Mouse (Mus musculus) testis, adult 2 months (tissue): ENCODE data around the gene Nacc2. TPM values are rescaled to one million over a fixed set of nuclear protein-coding genes. Genes with fewer than 3 reads are reported as not detected.

Source experiments
- H3K27ac ChIP-seq: fragments of 200-500 bp; 2 replicates; pipeline ENCODE4 v1.5.1; 2012; ENCODE audit warnings: low read depth, low read length; ENCODE audit not compliant: control insufficient read depth, insufficient read depth
- H3K27me3 ChIP-seq: fragments of 200-500 bp; 2 replicates; pipeline ENCODE4 v1.6.1; 2012; ENCODE audit warnings: mild to moderate bottlenecking, low read length, moderate library complexity; ENCODE audit not compliant: control insufficient read depth, insufficient read depth
- H3K36me3 ChIP-seq: fragments of 200-500 bp; 2 replicates; pipeline ENCODE4 v1.6.1; 2012; ENCODE audit warnings: mild to moderate bottlenecking, low read length; ENCODE audit not compliant: control insufficient read depth, insufficient read depth
- H3K4me1 ChIP-seq: fragments of 200-500 bp; 2 replicates; pipeline ENCODE4 v1.6.1; 2012; ENCODE audit warnings: low read length; ENCODE audit not compliant: control insufficient read depth, insufficient read depth
- H3K4me3 ChIP-seq: fragments of 200-500 bp; 2 replicates; pipeline ENCODE4 v1.5.1; 2012; ENCODE audit warnings: low read depth, mild to moderate bottlenecking, low read length, moderate library complexity, mixed read lengths; ENCODE audit not compliant: control insufficient read depth
- CTCF ChIP-seq: fragments of 200-500 bp; IDR thresholded peaks from 2 replicates; pipeline ENCODE4 v1.5.1; 2012; ENCODE audit warnings: low read depth, mild to moderate bottlenecking, inconsistent platforms, low read length, moderate library complexity; ENCODE audit not compliant: control insufficient read depth, insufficient read depth, insufficient replicate concordance
- POLR2A ChIP-seq: fragments of 200-500 bp; IDR thresholded peaks from 2 replicates; pipeline ENCODE4 v1.6.1; 2012; ENCODE audit warnings: low read depth, mild to moderate bottlenecking, inconsistent platforms, low read length, moderate library complexity; ENCODE audit not compliant: control insufficient read depth
- polyA plus RNA-seq: library from polyadenylated mRNA; depleted of rRNA; stranded (reverse); fragments of >200 nt; gene quantifications from 2 replicates; pipeline ENCODE4 v1.2.3, GENCODE M21; 2012

Nacc2 gene
- polyA plus RNA-seq, 1 experiment: 5.2 TPM

- H3K27ac ChIP-seq: no peak overlapping the region
- TF ChIP-seq CTCF: no peak
- no peak for TF ChIP-seq POLR2A
Observed at GRCm38 (mm10) chr2:26077068-26077467, 46.0 kb downstream of the Nacc2 start.

GRCm38 (mm10) chr2:26076121-26076520, 46.9 kb downstream of the Nacc2 start:
- Histone ChIP-seq H3K4me3 (no peak overlapping the region), H3K4me1 (peaks cover 2% of the 10 kb centered on the region; the same call in 1 of the 2 replicates)

More at GRCm38 (mm10) chr2:26077068-26077467, 46.0 kb downstream of the Nacc2 start:
- Histone ChIP-seq H3K4me1 (peaks cover 2% of the 10 kb centered on the region; the same call in 1 of the 2 replicates), H3K4me3 (no peak overlapping the region), H3K27me3 (no peaks in the 10 kb centered on the region), H3K36me3 (no peaks in the 10 kb centered on the region)

GRCm38 (mm10) chr2:26074551-26074950, 48.5 kb downstream of the Nacc2 start:
- Histone ChIP-seq H3K4me1 (peaks cover 2% of the 10 kb centered on the region; the same call in 1 of the 2 replicates), H3K27me3 (no peaks in the 10 kb centered on the region), H3K4me3 (no peak overlapping the region), H3K27ac (no peak overlapping the region), H3K36me3 (no peaks in the 10 kb centered on the region)
- no peak for TF ChIP-seq CTCF
- no peak for TF ChIP-seq POLR2A

More at GRCm38 (mm10) chr2:26076121-26076520, 46.9 kb downstream of the Nacc2 start:
- Histone ChIP-seq H3K36me3 (no peaks in the 10 kb centered on the region), H3K27me3 (no peaks in the 10 kb centered on the region), H3K27ac (no peak overlapping the region)
- TF ChIP-seq POLR2A: no peak
- no peak for TF ChIP-seq CTCF

GRCm38 (mm10) chr2:26068592-26068991, 54.4 kb downstream of the Nacc2 start:
- H3K4me3 ChIP-seq: no peak overlapping the region
- H3K27me3 ChIP-seq: no peaks in the 10 kb centered on the region
- no peak overlapping the region for H3K27ac ChIP-seq
- H3K36me3 ChIP-seq: no peaks in the 10 kb centered on the region
- no peak for TF ChIP-seq CTCF
- no peak for TF ChIP-seq POLR2A
- no peaks in the 10 kb centered on the region for H3K4me1 ChIP-seq

GRCm38 (mm10) chr2:26068175-26068574, 54.8 kb downstream of the Nacc2 start:
- no peaks in the 10 kb centered on the region for H3K4me1 ChIP-seq
- H3K27ac ChIP-seq: no peak overlapping the region; the same call in 1 of the 2 replicates
- H3K4me3 ChIP-seq: no peak overlapping the region
- TF ChIP-seq POLR2A: no peak
- no peak for TF ChIP-seq CTCF
- H3K27me3 ChIP-seq: no peaks in the 10 kb centered on the region
- H3K36me3 ChIP-seq: no peaks in the 10 kb centered on the region

- TF ChIP-seq POLR2A (no peak), CTCF (no peak)
- Histone ChIP-seq H3K4me1 (no peaks in the 10 kb centered on the region), H3K27ac (no peak overlapping the region), H3K36me3 (no peaks in the 10 kb centered on the region), H3K4me3 (no peak overlapping the region), H3K27me3 (no peaks in the 10 kb centered on the region)
Observed at GRCm38 (mm10) chr2:26066527-26066926, 56.5 kb downstream of the Nacc2 start.

- no peak for TF ChIP-seq CTCF
- TF ChIP-seq POLR2A: no peak
- no peaks in the 10 kb centered on the region for H3K4me1 ChIP-seq
Observed at GRCm38 (mm10) chr2:26062742-26063427, 60.1 kb downstream of the Nacc2 start.

GRCm38 (mm10) chr2:26062241-26062640, 60.8 kb downstream of the Nacc2 start:
- Histone ChIP-seq H3K4me1 (no peaks in the 10 kb centered on the region), H3K27ac (no peak overlapping the region), H3K36me3 (no peaks in the 10 kb centered on the region), H3K27me3 (no peaks in the 10 kb centered on the region), H3K4me3 (no peak overlapping the region)
- no peak for TF ChIP-seq POLR2A
- TF ChIP-seq CTCF: no peak

More at GRCm38 (mm10) chr2:26062742-26063427, 60.1 kb downstream of the Nacc2 start:
- H3K27me3 ChIP-seq: no peaks in the 10 kb centered on the region
- no peaks in the 10 kb centered on the region for H3K36me3 ChIP-seq
- H3K27ac ChIP-seq: no peak overlapping the region
- no peak overlapping the region for H3K4me3 ChIP-seq
